ENCODE assay signal across 29 mouse cellular contexts in the genomic region with DNA sequence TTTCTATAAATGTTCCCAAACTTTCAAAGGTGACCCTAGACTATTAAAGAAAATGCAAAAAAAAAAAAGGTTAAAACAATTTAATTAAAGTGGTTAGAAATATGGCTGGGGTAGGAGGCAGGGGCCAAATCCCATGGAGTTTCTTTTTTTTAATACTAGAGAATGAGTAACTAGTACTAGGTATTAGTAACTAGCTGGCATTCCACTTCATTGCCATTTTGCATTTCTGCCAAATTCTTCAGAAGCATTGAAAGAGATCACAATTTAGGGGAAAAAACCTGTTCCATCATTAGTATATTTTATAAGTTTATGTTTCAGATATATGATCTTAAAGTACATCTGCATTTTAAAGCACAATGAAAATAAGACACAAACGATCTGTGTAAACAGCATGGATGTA.
"Had no signal": no experiment of that assay in that cellular context is flagged by ENCODE, and none has a peak within 500 bp of the region (broad histone marks: within the 10 kb centered on the region; RNA-seq: fewer than 3 reads in every experiment).

No protein-coding gene starts in this region.

- H3K4me3 ChIP-seq: embryonic facial prominence, embryonic 10.5 days; embryonic facial prominence, embryonic 12.5 days; embryonic facial prominence, embryonic 13.5 days; embryonic facial prominence, embryonic 15.5 days; erythroblast, embryonic 14.5 days; forebrain, embryonic 10.5 days; forebrain, embryonic 12.5 days; forebrain, embryonic 13.5 days; forebrain, embryonic 15.5 days; gastrocnemius, adult 2 months; heart, adult 2 months had no signal

- H3K36me3 ChIP-seq: embryonic facial prominence, embryonic 10.5 days; embryonic facial prominence, embryonic 12.5 days; embryonic facial prominence, embryonic 13.5 days; embryonic facial prominence, embryonic 15.5 days; forebrain, embryonic 10.5 days; forebrain, embryonic 12.5 days; forebrain, embryonic 15.5 days had no signal

- H3K9ac ChIP-seq: embryonic facial prominence, embryonic 12.5 days; embryonic facial prominence, embryonic 13.5 days; embryonic facial prominence, embryonic 15.5 days; forebrain, embryonic 12.5 days; forebrain, embryonic 13.5 days; forebrain, embryonic 15.5 days; forebrain, postnatal 0 days had no signal

- H3K27ac ChIP-seq: embryonic facial prominence, embryonic 10.5 days; embryonic facial prominence, embryonic 12.5 days; embryonic facial prominence, embryonic 13.5 days; embryonic facial prominence, embryonic 15.5 days; forebrain, embryonic 10.5 days; forebrain, embryonic 12.5 days; forebrain, embryonic 13.5 days; forebrain, embryonic 15.5 days; gastrocnemius, adult 2 months; heart, adult 2 months had no signal

- ATAC-seq: forebrain, embryonic 13.5 days; forebrain, embryonic 14.5 days; forebrain, embryonic 15.5 days; forebrain, embryonic 16.5 days; forebrain, postnatal 0 days had no signal

- H3K9me3 ChIP-seq: embryonic facial prominence, embryonic 10.5 days; embryonic facial prominence, embryonic 12.5 days; embryonic facial prominence, embryonic 13.5 days; embryonic facial prominence, embryonic 15.5 days; forebrain, embryonic 10.5 days; forebrain, embryonic 12.5 days; forebrain, embryonic 13.5 days; forebrain, embryonic 15.5 days had no signal

- H3K27me3 ChIP-seq: embryonic facial prominence, embryonic 12.5 days; embryonic facial prominence, embryonic 13.5 days; embryonic facial prominence, embryonic 15.5 days; forebrain, embryonic 12.5 days; forebrain, embryonic 13.5 days; forebrain, embryonic 15.5 days had no signal

- H3K4me2 ChIP-seq: embryonic facial prominence, embryonic 12.5 days; embryonic facial prominence, embryonic 13.5 days; embryonic facial prominence, embryonic 15.5 days; forebrain, embryonic 12.5 days; forebrain, embryonic 13.5 days; forebrain, embryonic 15.5 days had no signal

- H3K4me1 ChIP-seq: embryonic facial prominence, embryonic 13.5 days; embryonic facial prominence, embryonic 15.5 days; forebrain, embryonic 13.5 days had no signal

- DNase-seq: cerebellum, adult 2 months; cerebellum, adult 8-10 months; cerebellum, adult 9-10 months; cerebellum, adult 9-11 months; cerebellum, postnatal 10 days; cerebellum, postnatal 14 days; cerebellum, postnatal 25 days; cerebellum, postnatal 36 days; embryo, embryonic 11 days; forebrain, postnatal 0 days; gastrocnemius, adult 2 months; gastrocnemius, postnatal 10 days; gastrocnemius, postnatal 14 days; gastrocnemius, postnatal 25 days; gastrocnemius, postnatal 36 days; heart, adult 11 months; heart, adult 18-20 months; heart, adult 2 months had no signal
